Mouse (Mus musculus) cortical plate, adult 2 months (tissue): ENCODE data around the gene Fam196a. TPM values are rescaled to one million over a fixed set of nuclear protein-coding genes. Genes with fewer than 3 reads are reported as not detected.

Experiments used
- H3K27ac ChIP-seq: fragments of 200-500 bp; 2 replicates; pipeline ENCODE4 v1.5.1; 2012; ENCODE audit warnings: low read length, control low read depth, inconsistent platforms; ENCODE audit not compliant: insufficient read depth
- H3K4me1 ChIP-seq: fragments of 200-500 bp; 2 replicates; pipeline ENCODE4 v1.6.1; 2011; ENCODE audit warnings: low read length; ENCODE audit not compliant: control insufficient read depth, insufficient read depth
- H3K4me3 ChIP-seq: fragments of 200-500 bp; 2 replicates; pipeline ENCODE4 v1.5.1; 2011; ENCODE audit warnings: mild to moderate bottlenecking, low read length, control low read depth; ENCODE audit not compliant: insufficient read depth
- CTCF ChIP-seq: fragments of 200-500 bp; IDR thresholded peaks from 2 replicates; pipeline ENCODE4 v1.5.1; 2011; ENCODE audit warnings: mild to moderate bottlenecking, control low read depth, low read length; ENCODE audit not compliant: insufficient read depth; ENCODE audit errors: extremely low read depth
- POLR2A ChIP-seq: fragments of 200-500 bp; IDR thresholded peaks from 2 replicates; pipeline ENCODE4 v1.6.1; 2011; ENCODE audit warnings: mild to moderate bottlenecking, low read length, control low read depth; ENCODE audit not compliant: insufficient read depth; ENCODE audit errors: extremely low read depth
- polyA plus RNA-seq: library from polyadenylated mRNA; depleted of rRNA; stranded (reverse); fragments of >200 nt; gene quantifications from 2 replicates; pipeline ENCODE4 v1.2.3, GENCODE M21; 2012

Fam196a gene
- polyA plus RNA-seq, 1 experiment, result 6.2 TPM

- no peak overlapping the region for H3K4me3 ChIP-seq
- TF ChIP-seq CTCF, result no peak
- no peak for TF ChIP-seq POLR2A
- H3K4me1 ChIP-seq, result no peaks in the 10 kb centered on the region
- H3K27ac ChIP-seq, result no peak overlapping the region
Observed at GRCm38 (mm10) chr7:134842751-134843150, 95.5 kb downstream of the Fam196a start.

GRCm38 (mm10) chr7:134840066-134840465 lies 98.2 kb downstream of the Fam196a start:
- TF ChIP-seq POLR2A (no peak), CTCF (no peak)
- H3K4me1 ChIP-seq, result no peaks in the 10 kb centered on the region
- H3K4me3 ChIP-seq, result no peak overlapping the region
- no peak overlapping the region for H3K27ac ChIP-seq
